Mouse (Mus musculus) layer of hippocampus, adult 18-20 months (tissue): ENCODE measurements around the gene Sbp. TPM values are rescaled to one million over a fixed set of nuclear protein-coding genes. Genes with fewer than 3 reads are reported as not detected.

Experiments used
- DNase-seq, 2 experiments: peaks; one replicate each; pipeline ENCODE4 v3.0.0; 2022; ENCODE audit warnings: low spot score in 2 of 2
- total RNA-seq, 2 experiments: library from RNA; stranded (reverse); gene quantifications; 2 replicates each; pipeline ENCODE4 v1.2.3; 2021

Gene Sbp
- total RNA-seq, 2 experiments from 2014 or later = not detected

DNA sequence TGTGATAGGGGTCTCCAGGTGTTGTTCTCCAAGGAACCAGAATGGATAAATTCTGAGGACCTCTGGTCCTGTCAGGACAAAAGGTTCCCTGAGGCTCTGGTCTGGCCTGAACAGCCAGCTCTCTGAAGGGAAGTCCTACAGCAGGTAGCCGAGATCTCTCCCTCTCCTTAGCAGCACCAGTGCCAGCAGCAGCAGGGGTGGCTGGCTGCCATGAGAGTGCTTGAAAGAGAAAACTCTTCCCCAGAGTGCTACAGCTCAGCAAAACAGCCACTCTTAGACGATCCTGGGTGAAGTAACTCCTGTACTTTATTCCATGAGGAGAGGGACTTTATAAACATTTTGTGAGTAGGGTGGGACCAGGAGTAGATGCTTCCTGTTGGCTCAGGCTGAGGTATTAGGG, 48.3 kb downstream of the Sbp start:
- no peak for DNase-seq

DNA sequence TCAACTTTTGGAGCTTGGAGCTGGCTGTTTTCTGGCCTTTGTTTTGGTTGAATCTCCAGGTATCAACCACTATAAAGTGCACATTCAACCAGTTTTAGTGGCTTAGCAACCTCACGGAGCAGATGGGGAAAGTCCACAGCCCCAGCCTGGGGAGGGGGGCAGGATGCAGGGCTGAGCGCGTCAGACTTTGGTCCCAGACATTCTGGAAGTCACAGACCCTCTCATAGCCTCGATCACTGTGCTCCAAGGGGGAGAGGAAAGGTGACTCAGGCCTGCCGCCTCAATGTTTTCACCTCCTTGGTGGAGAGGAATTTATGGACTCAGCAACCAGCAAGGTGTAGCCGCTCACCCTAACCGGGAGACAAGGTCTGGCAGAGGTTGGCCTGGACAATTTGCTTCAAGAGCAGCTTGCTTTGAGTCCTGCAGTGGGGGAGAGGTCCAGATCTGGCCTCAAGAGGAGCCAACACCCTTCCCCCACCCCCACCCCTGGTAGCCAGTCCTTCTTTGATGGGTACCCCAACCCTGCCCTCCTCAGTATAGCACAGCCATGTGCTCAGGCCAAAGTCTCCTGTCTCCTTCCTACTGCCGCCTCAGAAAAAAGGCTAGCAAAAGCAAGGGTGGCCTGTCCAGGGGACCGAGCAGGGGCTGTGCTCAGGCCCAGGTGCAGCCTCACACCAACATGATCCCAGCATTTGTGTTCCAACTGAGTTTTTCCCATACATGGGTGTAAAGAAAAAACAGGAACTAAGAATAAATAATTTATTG, 51.5 kb downstream of the Sbp start:
- no peak for DNase-seq

DNA sequence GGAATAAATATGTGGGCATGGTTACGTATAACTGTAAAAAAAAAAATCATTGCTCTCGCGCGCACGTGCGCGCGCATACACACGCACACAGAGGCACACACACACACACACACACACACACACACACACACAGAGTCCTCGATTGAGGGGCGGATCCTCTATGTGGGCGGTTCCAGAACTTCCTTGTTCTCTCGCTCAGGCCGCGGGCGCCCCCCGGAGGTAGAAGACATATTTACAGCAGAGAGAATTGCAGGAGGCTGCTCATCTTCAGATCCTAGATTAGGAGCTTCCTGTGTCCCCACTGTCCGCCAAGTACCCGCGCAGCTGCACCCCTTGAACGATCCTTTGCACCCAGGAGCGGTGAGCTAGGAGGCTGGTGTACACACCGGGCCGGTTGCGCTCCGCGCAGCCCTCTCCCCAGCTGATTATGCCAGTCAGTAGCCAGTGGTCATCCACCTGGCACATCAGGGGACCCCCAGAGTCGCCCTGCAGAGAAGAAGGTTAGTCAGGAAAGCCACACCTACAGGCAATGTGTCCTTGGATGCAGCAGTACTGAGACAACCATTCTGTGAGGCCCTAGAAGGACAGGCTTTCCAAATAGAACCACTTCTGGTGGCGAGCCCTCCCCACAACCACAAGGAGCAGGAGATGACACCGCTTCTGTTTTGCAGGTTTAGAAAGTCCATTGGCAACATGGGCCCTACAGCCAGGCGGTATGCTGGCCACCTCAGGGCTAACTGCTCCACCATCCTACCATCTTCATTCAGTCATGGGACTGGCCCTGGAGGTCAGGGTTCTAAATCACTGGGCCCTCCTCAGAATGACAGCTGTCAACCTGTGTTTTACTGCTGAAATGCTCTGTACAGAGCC, 52.3 kb downstream of the Sbp start:
- peak; percentile 87 to 96 for DNase-seq

DNA sequence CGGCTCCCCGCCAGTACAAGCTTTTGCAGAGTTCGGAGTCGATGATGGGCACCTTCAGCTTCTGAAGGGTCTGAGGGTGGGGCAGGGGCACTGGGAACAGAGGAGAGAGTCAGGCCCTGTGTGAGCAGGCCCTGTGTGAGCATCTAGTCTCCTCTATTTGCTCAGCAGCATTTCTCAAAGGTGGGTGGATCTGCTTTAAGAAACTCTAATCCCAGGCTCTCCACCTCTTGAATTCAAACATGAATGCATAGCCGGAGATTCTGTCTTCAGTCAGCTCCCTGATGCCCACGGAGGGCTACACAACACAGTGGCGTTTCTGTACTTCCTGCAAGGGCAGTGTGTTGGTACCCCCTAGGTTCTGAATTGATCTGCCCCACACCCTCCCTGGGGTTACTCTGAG, 53.2 kb downstream of the Sbp start:
- no peak for DNase-seq

Other genes with a start within 250 kb of the Sbp start
- gene 1520401A03Rik, start 218.9 kb upstream of the Sbp start, total RNA-seq = under 1 TPM in 1 of 2 experiments, not detected in 1; 0.33 TPM
- gene Pkmyt1, start 215.3 kb upstream of the Sbp start, total RNA-seq = 1 to 10 TPM; 3.4 to 3.8 TPM
- gene Paqr4, start 200.8 kb upstream of the Sbp start, total RNA-seq = 10 to 100 TPM; 52.0 to 53.6 TPM
- gene Kremen2, start 195.8 kb upstream of the Sbp start, total RNA-seq = under 1 TPM; 0.30 to 0.52 TPM
- 100 to 1,000 TPM; 390 to 405 TPM for gene Flywch1, start 170.1 kb upstream of the Sbp start, total RNA-seq
- gene Flywch2, start 155.6 kb upstream of the Sbp start, total RNA-seq = 1 to 10 TPM; 8.6 to 8.7 TPM
- 100 to 1,000 TPM; 509 to 565 TPM for gene Srrm2, start 151.1 kb upstream of the Sbp start, total RNA-seq
- 100 to 1,000 TPM; 355 to 375 TPM for gene Elob, start 112.5 kb upstream of the Sbp start, total RNA-seq
- under 1 TPM in 1 of 2 experiments, not detected in 1; 0.41 TPM for gene Prss33, start 105.6 kb upstream of the Sbp start, total RNA-seq
- gene Prss32, start 97.8 kb upstream of the Sbp start, total RNA-seq = not detected
- 1 to 10 TPM in 1 of 2 experiments, under 1 TPM in 1; 0.89 to 2.4 TPM for gene Prss41, start 97.5 kb upstream of the Sbp start, total RNA-seq
- not detected for gene Prss21, start 73.6 kb upstream of the Sbp start, total RNA-seq
- not detected for gene Dcpp1, start 60.8 kb upstream of the Sbp start, total RNA-seq
- gene Dcpp2, start 60.8 kb upstream of the Sbp start, total RNA-seq = not detected
- gene Dcpp3, start 24.2 kb upstream of the Sbp start, total RNA-seq = not detected
- not detected for gene Sbpl, start 13.6 kb downstream of the Sbp start, total RNA-seq
- not detected for gene Prss30, start 38.9 kb downstream of the Sbp start, total RNA-seq
- not detected for gene Prss22, start 56.4 kb downstream of the Sbp start, total RNA-seq
- gene Prss27, start 96.5 kb downstream of the Sbp start, total RNA-seq = not detected
- gene Kctd5, start 131.8 kb downstream of the Sbp start, total RNA-seq = 10 to 100 TPM; 23.2 to 25.0 TPM
- gene Pdpk1, start 209.3 kb downstream of the Sbp start, total RNA-seq = 100 to 1,000 TPM; 104 to 113 TPM
- 10 to 100 TPM; 31.0 to 31.7 TPM for gene Amdhd2, start 222.1 kb downstream of the Sbp start, total RNA-seq
- gene Atp6v0c, start 228.0 kb downstream of the Sbp start, total RNA-seq = 1,000 to 10,000 TPM; 1,141 to 1,201 TPM